Mouse (Mus musculus): ENCODE results near the gene Dvl3. TPM values are rescaled to one million over a fixed set of nuclear protein-coding genes. Genes with fewer than 3 reads are reported as not detected.
"Not testable (repeated sequence)": the region's sequence is repeated elsewhere in the genome, so short reads cannot be mapped to it uniquely, and the experiment has no call there.

Gene Dvl3
- polyA plus RNA-seq (2021), result 52.8 TPM

DNA sequence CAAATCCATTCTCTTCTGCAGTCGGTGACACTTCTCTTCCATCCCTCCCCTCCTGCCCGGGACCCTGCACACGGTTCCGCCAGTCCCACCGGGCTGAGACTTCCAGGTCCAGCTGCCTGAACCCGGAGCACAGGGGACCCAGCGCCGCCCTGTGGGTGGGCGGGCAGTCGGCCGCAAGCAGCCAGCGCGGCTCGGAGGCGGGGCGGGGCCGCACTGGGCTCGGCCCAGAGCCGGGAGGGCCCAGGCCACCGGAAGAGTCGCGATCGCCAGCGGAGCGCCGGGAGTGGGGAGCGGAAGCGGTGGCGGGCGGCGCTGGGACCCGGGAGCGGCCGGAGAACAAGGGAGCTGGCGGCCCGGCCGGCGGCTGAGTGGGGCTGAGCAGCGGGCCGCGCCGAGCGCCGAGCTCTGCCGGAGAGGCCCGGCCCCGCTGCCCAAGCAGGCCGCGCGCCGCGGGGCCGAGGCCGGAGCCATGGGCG is at the start of gene Dvl3:
Gene Dvl3 (plus strand): TSS at position 257 of the 476 bp plus-strand sequence.
- ChIA-PET POLR2A (interaction anchor here (0.6 to 2.6 kb wide), 4 partner anchors 14 to 32 kb away, joined by 3 to 19 read pairs (median 4); partner anchors contain the start of genes Abcf3 and Ap2m1), CTCF (no interaction called here)
- no peaks in the 10 kb centered on the region for H3K27me3 ChIP-seq
- in situ Hi-C loops (cut with MboI; ENCODE audit: low pct_unique_long_range_greater_than_20kb), result no loop called here
- TF ChIP-seq CTCF (IDR thresholded peaks at IDR 0.05), result no peak
- peak; percentile 48 for DNase-seq (ENCODE audit: low read depth, low spot score)
- peak; percentile 98 for ATAC-seq

DNA sequence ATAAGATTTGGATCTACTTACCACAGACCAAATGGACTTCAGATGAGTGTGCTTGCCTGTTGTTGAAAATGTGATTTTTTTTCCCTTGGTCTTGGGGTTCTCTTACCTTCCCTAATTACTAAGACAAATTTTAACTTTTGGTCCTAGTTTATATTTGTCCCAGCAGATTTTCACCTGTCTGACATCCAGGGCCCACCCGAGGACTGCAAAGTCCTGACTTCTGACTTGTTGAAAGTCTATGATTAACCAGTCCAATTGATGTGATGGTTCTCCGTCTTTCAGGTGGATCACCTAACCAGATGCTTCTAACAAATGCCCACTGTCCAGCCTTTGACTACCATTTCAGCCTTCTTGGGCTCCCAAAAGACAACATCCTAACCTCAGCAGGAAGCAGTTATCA is 45.8 kb upstream of the Dvl3 start:
- no peak for TF ChIP-seq CTCF (IDR thresholded peaks at IDR 0.05)
- DNase-seq (ENCODE audit: low read depth, low spot score) (no peak), ATAC-seq (no peak)
- H3K27me3 ChIP-seq, result no peaks in the 10 kb centered on the region
- POLR2A ChIA-PET, result no interaction called here
- in situ Hi-C loops (cut with MboI; ENCODE audit: low pct_unique_long_range_greater_than_20kb), result no loop called here
- CTCF ChIA-PET, result no interaction called here

DNA sequence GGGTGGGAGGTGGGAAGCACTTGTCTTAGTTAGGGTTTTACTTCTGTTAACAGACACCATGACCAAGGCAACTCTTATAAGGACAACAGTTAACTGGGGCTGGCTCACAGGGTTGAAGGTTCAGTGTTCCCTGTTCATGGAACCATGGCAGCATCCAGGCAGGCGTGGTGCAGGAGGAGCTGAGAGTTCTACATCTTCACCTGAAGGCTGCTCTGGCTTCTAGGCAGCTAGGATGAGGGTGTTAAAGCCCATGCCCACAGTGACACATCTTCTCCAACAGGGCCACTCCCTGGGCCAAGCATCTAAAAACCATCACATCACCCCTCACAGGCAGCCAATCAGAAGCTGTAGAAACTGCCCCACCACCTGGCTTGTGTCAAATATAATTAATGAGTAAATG is 45.1 kb upstream of the Dvl3 start:
- ChIA-PET POLR2A (no interaction called here), CTCF (no interaction called here)
- ATAC-seq, result no peak
- TF ChIP-seq CTCF (IDR thresholded peaks at IDR 0.05), result no peak
- DNase-seq (ENCODE audit: low read depth, low spot score), result no peak
- in situ Hi-C loops (cut with MboI; ENCODE audit: low pct_unique_long_range_greater_than_20kb), result no loop called here
- H3K27me3 ChIP-seq, result no peaks in the 10 kb centered on the region

DNA sequence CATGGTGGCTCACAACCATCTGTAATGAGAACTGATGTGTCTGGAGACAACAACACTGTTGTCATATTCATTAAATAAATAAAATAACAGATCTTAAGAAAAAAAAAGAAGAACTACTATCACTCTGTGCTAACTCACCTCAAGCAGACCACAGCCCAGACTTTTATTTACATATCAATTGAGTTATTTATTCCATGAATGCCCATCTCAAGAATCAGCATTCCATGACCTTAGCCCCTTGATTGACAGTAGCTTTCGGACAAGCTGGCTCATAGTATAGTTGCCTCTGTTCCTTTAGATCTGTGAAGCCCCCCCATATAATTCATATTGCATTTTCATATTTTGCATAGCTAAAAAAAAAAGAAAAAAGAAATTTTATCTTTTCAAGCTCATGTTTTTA is 43.0 kb upstream of the Dvl3 start:
- no peak for DNase-seq (ENCODE audit: low read depth, low spot score)
- no peak for TF ChIP-seq CTCF (IDR thresholded peaks at IDR 0.05)
- ChIA-PET POLR2A (no interaction called here), CTCF (no interaction called here)
- ATAC-seq, result no peak
- in situ Hi-C loops (cut with MboI; ENCODE audit: low pct_unique_long_range_greater_than_20kb), result no loop called here
- H3K27me3 ChIP-seq, result no peaks in the 10 kb centered on the region

DNA sequence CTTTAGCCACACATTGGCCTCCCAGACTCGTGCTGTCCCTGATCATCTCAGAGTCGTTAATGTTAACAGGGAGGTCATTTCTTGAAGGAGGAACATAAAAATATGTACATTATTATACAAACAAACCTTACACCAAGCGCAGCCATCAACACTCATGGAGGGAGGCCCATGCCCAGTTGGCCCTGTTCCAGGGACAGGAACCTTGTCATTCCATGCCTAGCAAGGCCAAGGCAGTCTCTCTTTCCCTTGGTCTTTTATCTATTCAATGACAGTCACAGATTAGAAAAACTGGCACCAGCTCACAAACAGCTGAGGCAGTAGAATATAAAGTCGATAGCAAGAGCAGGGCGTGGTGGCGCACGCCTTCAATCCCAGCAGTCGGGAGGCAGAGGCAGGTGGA is 42.6 kb upstream of the Dvl3 start:
- ChIA-PET CTCF (no interaction called here), POLR2A (no interaction called here)
- no peak for TF ChIP-seq CTCF (IDR thresholded peaks at IDR 0.05)
- in situ Hi-C loops (cut with MboI; ENCODE audit: low pct_unique_long_range_greater_than_20kb), result no loop called here
- H3K27me3 ChIP-seq, result no peaks in the 10 kb centered on the region
- DNase-seq (ENCODE audit: low read depth, low spot score) (no peak), ATAC-seq (no peak)

DNA sequence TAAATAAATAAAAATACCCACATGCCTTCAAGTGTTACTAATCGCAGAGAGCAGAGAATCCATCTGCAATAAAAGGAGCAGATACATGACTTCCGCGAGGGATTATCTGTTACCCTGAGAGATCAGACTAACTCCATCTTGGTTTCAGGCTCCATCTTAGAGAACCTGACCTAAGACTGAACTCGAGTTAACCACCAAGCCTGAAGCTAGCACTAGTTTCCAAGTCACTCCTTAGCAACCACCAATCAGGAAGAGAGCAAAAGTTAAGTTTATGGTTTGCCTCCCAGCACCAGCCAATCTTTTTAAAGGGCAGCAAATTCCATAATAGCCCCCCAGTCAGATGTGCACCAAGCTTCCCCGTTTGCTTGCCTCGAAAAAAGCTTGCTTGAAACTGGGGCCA is 42.0 kb upstream of the Dvl3 start:
- no peak for ATAC-seq
- in situ Hi-C loops (cut with MboI; ENCODE audit: low pct_unique_long_range_greater_than_20kb), result no loop called here
- no peaks in the 10 kb centered on the region for H3K27me3 ChIP-seq
- DNase-seq (ENCODE audit: low read depth, low spot score), result no peak
- ChIA-PET CTCF (no interaction called here), POLR2A (no interaction called here)
- no peak for TF ChIP-seq CTCF (IDR thresholded peaks at IDR 0.05)

DNA sequence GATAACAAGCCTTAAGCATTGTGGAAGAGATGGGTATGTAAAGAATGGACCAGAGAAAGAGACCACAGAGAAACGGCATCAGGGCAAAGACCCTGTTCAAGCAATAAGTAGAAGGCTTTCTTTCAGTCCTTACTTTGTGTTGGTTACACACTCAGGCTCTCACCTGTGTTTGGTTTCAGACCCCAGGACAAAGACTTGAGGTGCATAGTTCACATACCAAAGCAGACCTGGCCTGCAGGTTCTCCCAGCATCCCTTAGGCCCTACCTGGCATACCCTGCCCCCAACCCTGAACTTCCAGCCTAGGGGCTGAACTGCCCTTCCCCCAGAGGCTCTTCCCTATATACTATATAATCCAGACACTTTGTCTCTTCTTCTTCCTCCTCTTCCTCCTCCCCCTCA is 41.4 kb upstream of the Dvl3 start:
- POLR2A ChIA-PET, result no interaction called here
- CTCF ChIA-PET, result no interaction called here
- ATAC-seq (no peak), DNase-seq (ENCODE audit: low read depth, low spot score) (no peak)
- no peak for TF ChIP-seq CTCF (IDR thresholded peaks at IDR 0.05)
- H3K27me3 ChIP-seq, result no peaks in the 10 kb centered on the region
- in situ Hi-C loops (cut with MboI; ENCODE audit: low pct_unique_long_range_greater_than_20kb), result no loop called here

DNA sequence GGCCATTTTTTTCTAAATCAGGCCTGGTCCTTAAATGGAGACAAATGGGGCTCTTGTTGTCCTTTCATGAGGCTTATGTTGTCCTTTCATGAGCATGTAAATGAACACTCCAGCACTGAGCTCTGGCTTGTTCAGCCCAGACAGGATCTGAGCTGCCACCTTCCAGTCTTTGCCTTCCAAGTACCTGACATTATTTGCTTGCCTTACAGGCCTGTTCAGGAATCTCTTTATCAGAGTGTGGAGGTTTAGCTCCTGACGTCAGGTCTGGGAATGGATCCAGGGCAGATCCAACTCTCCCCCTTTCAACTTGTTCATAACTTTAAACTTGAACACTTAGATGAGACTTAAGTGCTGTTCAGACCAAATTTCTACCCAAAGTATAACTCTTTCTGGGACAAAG is 39.9 kb upstream of the Dvl3 start:
- ChIA-PET CTCF (no interaction called here), POLR2A (no interaction called here)
- in situ Hi-C loops (cut with MboI; ENCODE audit: low pct_unique_long_range_greater_than_20kb), result no loop called here
- DNase-seq (ENCODE audit: low read depth, low spot score), result no peak
- ATAC-seq, result no peak
- no peaks in the 10 kb centered on the region for H3K27me3 ChIP-seq
- TF ChIP-seq CTCF (IDR thresholded peaks at IDR 0.05), result no peak

DNA sequence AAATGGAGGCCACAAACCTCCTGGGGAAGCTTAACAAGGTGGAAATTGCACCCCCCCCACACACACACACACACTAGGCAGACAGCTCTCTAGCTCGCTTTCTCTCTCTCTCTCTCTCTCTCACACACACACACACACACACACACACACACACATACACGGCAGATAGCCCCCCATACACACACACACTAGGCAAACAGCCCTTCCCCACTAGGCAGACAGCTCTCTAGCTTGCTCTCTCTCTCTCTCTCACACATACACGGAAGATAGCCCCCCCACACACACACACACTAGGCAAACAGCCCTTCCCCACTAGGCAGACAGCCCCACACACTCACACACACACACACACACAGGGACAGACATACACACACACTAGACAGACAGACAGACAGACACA is 39.5 kb upstream of the Dvl3 start:
- no peak for ATAC-seq
- POLR2A ChIA-PET, result no interaction called here

DNA sequence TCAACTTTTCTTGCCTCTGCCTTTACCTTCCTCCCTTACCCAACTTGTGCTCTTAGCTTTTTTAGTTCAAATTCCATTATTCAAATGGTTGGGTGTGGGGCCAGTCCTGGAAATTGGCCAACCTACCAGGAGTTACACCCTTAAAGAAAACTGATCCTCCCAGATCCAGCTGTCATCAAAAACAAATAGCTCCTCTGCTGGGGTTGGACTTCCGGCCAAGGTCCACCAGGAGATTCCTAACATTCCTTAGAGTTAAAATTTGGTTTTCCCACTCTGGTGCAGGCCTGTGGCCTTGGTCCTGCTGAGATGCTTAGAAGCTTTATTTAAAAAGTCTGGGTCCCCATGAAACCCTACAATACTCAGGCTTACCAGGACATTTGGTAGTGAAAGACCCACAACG is 38.3 kb upstream of the Dvl3 start:
- POLR2A ChIA-PET, result no interaction called here
- no peaks in the 10 kb centered on the region for H3K27me3 ChIP-seq
- DNase-seq (ENCODE audit: low read depth, low spot score) (no peak), ATAC-seq (no peak)
- CTCF ChIA-PET, result no interaction called here
- no peak for TF ChIP-seq CTCF (IDR thresholded peaks at IDR 0.05)
- in situ Hi-C loops (cut with MboI; ENCODE audit: low pct_unique_long_range_greater_than_20kb), result no loop called here

More for the DNA sequence above, 39.5 kb upstream of the Dvl3 start:
- CTCF ChIA-PET, result no interaction called here
- DNase-seq (ENCODE audit: low read depth, low spot score), result no peak
- in situ Hi-C loops (cut with MboI; ENCODE audit: low pct_unique_long_range_greater_than_20kb), result no loop called here
- no peaks in the 10 kb centered on the region for H3K27me3 ChIP-seq
- no peak for TF ChIP-seq CTCF (IDR thresholded peaks at IDR 0.05)

DNA sequence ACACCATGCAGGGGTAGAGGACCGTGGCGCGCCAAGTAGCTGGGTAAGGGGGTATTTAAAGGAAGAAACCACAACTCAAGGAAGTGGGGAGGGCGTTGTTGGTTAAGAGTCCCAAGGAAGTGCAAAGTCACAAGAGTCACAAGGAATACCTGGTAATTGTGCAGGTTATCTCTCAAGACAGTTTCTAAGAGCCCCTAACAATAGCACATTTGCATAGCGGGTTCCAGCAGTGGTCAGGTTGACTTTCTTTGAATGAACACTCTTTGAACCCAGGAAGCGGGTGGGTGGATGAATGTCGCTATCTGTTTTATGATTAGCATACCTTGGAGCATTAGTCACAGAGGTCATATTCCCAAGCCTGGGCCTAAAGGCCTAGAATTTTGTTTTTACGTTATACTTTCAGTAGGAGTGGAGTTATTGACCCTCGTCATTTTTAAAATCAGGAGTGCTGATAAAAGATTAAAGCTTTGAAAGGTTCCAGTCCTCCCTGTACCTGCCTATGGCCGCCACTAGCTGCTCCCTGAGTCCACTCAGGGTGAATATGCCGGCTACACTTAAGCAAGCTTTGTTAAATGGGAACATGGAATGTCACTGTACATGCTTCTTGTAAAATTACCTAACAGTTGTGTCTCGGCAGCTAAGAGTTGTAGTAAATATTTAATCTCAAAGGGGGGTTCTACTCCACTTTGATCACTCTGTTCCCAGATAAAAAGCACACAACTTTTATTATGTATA is 37.6 kb upstream of the Dvl3 start:
- POLR2A ChIA-PET, result interaction anchor here (0.6 kb wide), 1 partner anchor 66 kb away, joined by 3 read pairs; no protein-coding TSS in a partner anchor
- CTCF ChIA-PET; DNase-seq (ENCODE audit: low read depth, low spot score); H3K27me3 ChIP-seq; in situ Hi-C loops (cut with MboI; ENCODE audit: low pct_unique_long_range_greater_than_20kb); ATAC-seq: not testable (repeated sequence)

DNA sequence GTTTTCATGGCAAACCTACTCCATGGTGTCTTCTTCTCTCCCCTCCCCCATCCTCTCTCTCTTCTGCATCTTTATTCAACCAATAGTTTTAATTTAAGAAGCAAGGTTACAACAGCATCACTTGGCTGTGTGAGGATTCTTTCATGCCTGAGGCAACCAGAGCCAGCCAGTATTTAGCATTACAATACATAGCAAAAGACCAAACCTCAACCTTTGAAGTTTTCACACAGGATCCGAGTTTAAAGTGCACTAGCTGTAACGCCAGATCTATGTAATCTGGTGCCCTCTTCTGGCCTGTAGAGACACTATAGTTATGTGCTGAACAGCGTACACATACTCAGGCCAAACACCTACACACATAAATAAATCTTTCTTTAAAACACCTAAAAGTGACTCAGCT is 36.7 kb upstream of the Dvl3 start:
- in situ Hi-C loops (cut with MboI; ENCODE audit: low pct_unique_long_range_greater_than_20kb), result no loop called here
- DNase-seq (ENCODE audit: low read depth, low spot score) (no peak), ATAC-seq (no peak)
- CTCF ChIA-PET, result interaction anchor here (1.0 kb wide), 1 partner anchor 54 kb away, joined by 3 read pairs; the partner anchor contains the start of gene Abcc5
- TF ChIP-seq CTCF (IDR thresholded peaks at IDR 0.05), result peak; percentile 67
- POLR2A ChIA-PET, result no interaction called here
- H3K27me3 ChIP-seq, result no peaks in the 10 kb centered on the region

Data from Patski (cell line).